Mouse (Mus musculus) ES-E14 (cell line): ENCODE measurements around the gene Supt5. TPM values are rescaled to one million over a fixed set of nuclear protein-coding genes. Genes with fewer than 3 reads are reported as not detected.

Source experiments
- DNase-seq: peaks from one replicate; pipeline ENCODE4 v3.0.0-alpha.2; 2013; ENCODE audit warnings: low read depth, low spot score
- H3K27ac ChIP-seq: 2 replicates; pipeline ENCODE4 v1.5.1; 2012; ENCODE audit warnings: low read depth, mild to moderate bottlenecking, low read length, moderate library complexity, mixed read lengths; ENCODE audit not compliant: poor library complexity, insufficient read depth, severe bottlenecking
- H3K36me3 ChIP-seq: 2 replicates; pipeline ENCODE4 v1.6.1; 2012; ENCODE audit warnings: mild to moderate bottlenecking, low read length, moderate library complexity, mixed read lengths; ENCODE audit not compliant: control insufficient read depth, poor library complexity, insufficient read depth, severe bottlenecking
- H3K4me1 ChIP-seq, 2 experiments: fragments of 150-350 bp in 1 of 2; sonication (generic) in 1 of 2; 2 replicates each; pipeline ENCODE4 v1.6.1; 2012; ENCODE audit warnings: low read length in 2 of 2, mild to moderate bottlenecking in 1 of 2, mixed read lengths in 1 of 2; ENCODE audit not compliant: control insufficient read depth in 2 of 2, insufficient read depth in 2 of 2, poor library complexity in 1 of 2
- H3K4me3 ChIP-seq, 2 experiments: fragments of 150-350 bp in 1 of 2; sonication (generic) in 1 of 2; 2 replicates each; pipeline ENCODE4 v1.5.1; 2012; ENCODE audit warnings: low read length in 2 of 2, low read depth in 1 of 2, mild to moderate bottlenecking in 1 of 2, mixed read lengths in 1 of 2; ENCODE audit not compliant: insufficient read depth in 1 of 2, poor library complexity in 1 of 2, severe bottlenecking in 1 of 2
- H3K9ac ChIP-seq: 2 replicates; pipeline ENCODE4 v1.6.1; 2012; ENCODE audit warnings: low read depth, mild to moderate bottlenecking, low read length, mixed read lengths; ENCODE audit not compliant: poor library complexity, insufficient read depth, severe bottlenecking
- H3K9me3 ChIP-seq: fragments of 150-350 bp; sonication (generic); 2 replicates; pipeline ENCODE4 v1.6.1; 2012; ENCODE audit warnings: low read depth, mild to moderate bottlenecking, low read length; ENCODE audit not compliant: control insufficient read depth, insufficient read depth
- CHD2 ChIP-seq: IDR thresholded peaks from 2 replicates; pipeline ENCODE4 v1.6.1; 2014; ENCODE audit warnings: mild to moderate bottlenecking, low read depth, low read length, inconsistent platforms
- HCFC1 ChIP-seq: IDR thresholded peaks from 2 replicates; pipeline ENCODE4 v1.6.1; 2012; ENCODE audit warnings: low read length, inconsistent platforms, borderline replicate concordance; ENCODE audit not compliant: insufficient read depth
- MAFK ChIP-seq: IDR thresholded peaks from 2 replicates; pipeline ENCODE4 v1.6.1; 2014; ENCODE audit warnings: mild to moderate bottlenecking, low read depth, low read length, inconsistent platforms; ENCODE audit not compliant: insufficient read depth
- ZC3H11A ChIP-seq: IDR thresholded peaks from 2 replicates; pipeline ENCODE4 v1.6.1; 2012; ENCODE audit warnings: low read depth, mild to moderate bottlenecking, inconsistent platforms, low read length, borderline replicate concordance
- ZNF384 ChIP-seq: IDR thresholded peaks from 2 replicates; pipeline ENCODE4 v1.6.1; 2012; ENCODE audit warnings: low read depth, low read length, inconsistent platforms
- in situ Hi-C, 2 experiments: fragments of 600-800 bp; cut with MboI; formaldehyde crosslinking; loops; one replicate each; pipeline ENCODE4 v1.15.1; 2025; ENCODE audit warnings: low sequenced_read_pairs in 2 of 2, inconsistent platforms in 1 of 2; ENCODE audit not compliant: unreplicated experiment in 2 of 2
- total RNA-seq: library from RNA; depleted of rRNA; stranded (reverse); fragments of 300-350 nt; gene quantifications from 2 replicates; pipeline ENCODE4 v1.2.3, GENCODE M21; 2012

The Supt5 gene
- total RNA-seq, 1 experiment: 83.7 TPM

DNA sequence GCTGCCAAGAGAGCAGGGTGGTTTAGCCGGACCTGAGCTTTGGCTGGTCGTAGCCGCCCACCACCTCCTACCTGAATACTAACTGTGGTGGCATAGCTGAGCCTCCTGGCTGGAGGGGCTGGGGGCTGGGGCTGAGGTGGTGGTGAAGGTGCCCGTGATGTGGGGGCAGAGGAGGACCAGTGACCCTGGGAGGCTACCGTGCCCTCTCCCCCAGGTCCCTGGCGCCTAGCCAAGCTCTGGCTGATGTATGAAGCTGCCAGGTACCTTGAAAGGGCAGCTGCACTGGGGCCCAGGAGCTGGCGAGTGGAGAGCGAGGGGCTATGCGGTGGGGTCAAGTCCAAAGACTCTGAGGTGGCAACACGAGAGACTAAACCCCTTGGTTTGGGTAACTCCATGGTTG, 21.3 kb upstream of the Supt5 start:
- no peak for DNase-seq
- Histone ChIP-seq H3K27ac (no peak overlapping the region), H3K9ac (no peak overlapping the region), H3K4me1 (peaks cover 0 to 16% of the 10 kb centered on the region in 2 experiments; a peak in 2 of 4 replicates), H3K36me3 (peaks cover 18% of the 10 kb centered on the region; the same call in 1 of the 2 replicates), H3K9me3 (no peaks in the 10 kb centered on the region), H3K4me3 (no peak overlapping the region)
- TF ChIP-seq ZC3H11A (no peak), MAFK (no peak), ZNF384 (no peak), HCFC1 (no peak), CHD2 (no peak)
- in situ Hi-C loops: no loop called here

GRCm38 (mm10) chr7:28358431-28358830, 19.9 kb upstream of the Supt5 start:
- Histone ChIP-seq H3K4me1 (peaks cover 0 to 16% of the 10 kb centered on the region in 2 experiments; a peak in 2 of 4 replicates), H3K27ac (no peak overlapping the region; the same call in 1 of the 2 replicates), H3K4me3 (no peak overlapping the region), H3K36me3 (peaks cover 27% of the 10 kb centered on the region), H3K9ac (no peak overlapping the region), H3K9me3 (no peaks in the 10 kb centered on the region)
- in situ Hi-C loops: no loop called here
- no peak for TF ChIP-seq CHD2
- no peak for TF ChIP-seq MAFK
- TF ChIP-seq ZC3H11A: no peak
- no peak for TF ChIP-seq HCFC1
- TF ChIP-seq ZNF384: no peak
- no peak for DNase-seq

DNA sequence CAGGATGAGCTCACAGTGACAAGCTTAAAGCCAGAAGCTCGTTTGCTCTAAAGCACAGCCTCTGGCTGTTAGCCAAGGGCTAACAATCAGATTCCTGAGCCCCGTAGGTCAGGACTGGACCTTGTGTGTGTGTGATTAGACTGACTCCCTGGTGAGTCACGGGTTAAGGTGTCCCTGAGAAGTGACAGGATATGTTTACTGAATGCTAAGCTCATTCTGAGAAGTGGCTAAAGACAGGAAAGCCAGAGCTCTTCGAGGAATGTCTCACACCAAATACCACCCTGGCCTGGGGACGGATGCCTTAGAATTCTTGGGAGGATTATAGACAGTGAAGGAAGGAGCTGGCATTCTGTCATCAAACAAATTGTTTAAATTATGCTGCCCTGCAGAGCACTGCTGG, 19.4 kb upstream of the Supt5 start:
- Histone ChIP-seq H3K9me3 (no peaks in the 10 kb centered on the region), H3K36me3 (peaks cover 32% of the 10 kb centered on the region), H3K9ac (no peak overlapping the region), H3K4me3 (no peak overlapping the region), H3K4me1 (peaks cover 1 to 16% of the 10 kb centered on the region in 2 experiments; a peak in 3 of 4 replicates), H3K27ac (no peak overlapping the region)
- in situ Hi-C loops: no loop called here
- TF ChIP-seq ZC3H11A (no peak), MAFK (no peak), HCFC1 (no peak), CHD2 (no peak), ZNF384 (no peak)
- DNase-seq: no peak

DNA sequence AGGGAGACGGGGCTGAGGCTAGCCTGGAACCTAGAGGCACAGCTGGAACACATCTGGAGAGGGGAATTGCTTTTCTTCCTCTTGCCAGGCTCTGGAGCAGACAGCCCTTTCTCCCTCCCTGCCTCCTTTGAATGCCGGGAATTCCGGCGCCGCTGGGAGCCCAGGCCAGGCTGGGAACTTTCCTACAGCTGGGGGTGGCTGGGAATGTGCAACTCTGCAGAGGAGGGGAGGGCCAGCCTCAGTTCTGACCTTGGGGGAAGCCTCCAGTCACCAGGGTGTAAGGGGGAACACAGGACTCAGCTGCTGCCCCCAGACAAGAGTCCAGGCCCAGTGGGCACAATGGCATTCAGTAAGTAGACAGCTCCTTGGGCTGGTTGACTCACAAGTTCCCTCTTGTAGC, 18.4 kb upstream of the Supt5 start:
- no peak overlapping the region for H3K4me3 ChIP-seq
- H3K9me3 ChIP-seq: no peaks in the 10 kb centered on the region
- H3K36me3 ChIP-seq: peaks cover 37% of the 10 kb centered on the region
- H3K9ac ChIP-seq: no peak overlapping the region
- in situ Hi-C loops: no loop called here
- no peak for DNase-seq
- TF ChIP-seq ZC3H11A: no peak
- TF ChIP-seq MAFK: no peak
- TF ChIP-seq HCFC1: no peak
- no peak for TF ChIP-seq ZNF384
- no peak for TF ChIP-seq CHD2
- H3K27ac ChIP-seq: no peak overlapping the region
- H3K4me1 ChIP-seq: peaks cover 2 to 8% of the 10 kb centered on the region in 2 experiments; a peak in 3 of 4 replicates

- Histone ChIP-seq H3K36me3 (peaks cover 40% of the 10 kb centered on the region), H3K9ac (no peak overlapping the region), H3K4me3 (no peak overlapping the region), H3K4me1 (peaks cover 2 to 4% of the 10 kb centered on the region in 2 experiments; a peak in 2 of 4 replicates), H3K9me3 (no peaks in the 10 kb centered on the region), H3K27ac (no peak overlapping the region)
- DNase-seq: no peak
- no peak for TF ChIP-seq CHD2
- TF ChIP-seq HCFC1: no peak
- no peak for TF ChIP-seq MAFK
- TF ChIP-seq ZNF384: no peak
- TF ChIP-seq ZC3H11A: no peak
- in situ Hi-C loops: no loop called here
These were observed 16.7 kb upstream of the Supt5 start for GRCm38 (mm10) chr7:28355221-28355620.
